ENCODE assay signal across 8 mouse cellular contexts in genomic region chr3:122293954-122294850, GRCm38 (mm10). TPM values are rescaled to one million over a fixed set of nuclear protein-coding genes. Genes with fewer than 3 reads are reported as not detected.
DNase-seq lines count a peak whose midpoint lies in the region; ATAC-seq lines count a peak whose summit lies in the region.

TSS of gene Bcar3 (plus strand) at chr3:122294136.

- peak within 1 kb of the TSS; percentile 87 for H3K4me3 ChIP-seq in intestine, embryonic 15.5 days (replicated peaks)

- H3K36me3 ChIP-seq in intestine, embryonic 15.5 days, result no peaks in the 10 kb centered on the region

- DNase-seq in adrenal gland, adult 2 months, result peak; percentile 92
- peak; percentile 98 for DNase-seq in embryo, embryonic 10.5 days (ENCODE audit: low spot score)
- peak; percentile 75 to 93 for DNase-seq in gastrocnemius, postnatal 4 days (ENCODE audit: low spot score in 2 of 2)
- peak; percentile 95 to 97 for DNase-seq in left cerebral cortex, postnatal 14 days (ENCODE audit: low spot score in 2 of 2)
- DNase-seq in right cerebral cortex, postnatal 25 days, result peak; percentile 90
- DNase-seq in urinary bladder, postnatal 36 days (ENCODE audit: low spot score in 2 of 2), result peak; percentile 79 to 89

- no peaks in the 10 kb centered on the region for H3K27me3 ChIP-seq in intestine, embryonic 15.5 days (replicated peaks)

- ATAC-seq in intestine, embryonic 15.5 days, result peak; percentile 72
- ATAC-seq in megakaryocyte-erythroid progenitor cell, adult 5-6 weeks (replicated peaks; ENCODE audit: low FRiP score, low TSS enrichment, poor library complexity, severe bottlenecking), result peak; percentile 75

- H3K4me1 ChIP-seq in intestine, embryonic 15.5 days (replicated peaks), result peaks cover 9% of the 10 kb centered on the region

- H3K9me3 ChIP-seq in intestine, embryonic 15.5 days, result no peaks in the 10 kb centered on the region

- intact Hi-C loops in left cerebral cortex, postnatal 14 days (cut with DNase I), result loop anchor here (5.0 kb wide), 2 partner anchors 323 to 343 kb away; partner anchors contain the start of gene Fnbp1l

- 5% methylated on average over 36 of the region's 37 CpGs for WGBS in intestine, embryonic 15.5 days

- peak within 1 kb of the TSS; percentile 82 for H3K4me2 ChIP-seq in intestine, embryonic 15.5 days (replicated peaks)

- peak within 1 kb of the TSS; percentile 80 for H3K9ac ChIP-seq in intestine, embryonic 15.5 days

- H3K27ac ChIP-seq in intestine, embryonic 15.5 days, result peak within 1 kb of the TSS; percentile 94

RNA-seq across cellular contexts. Expression of gene Bcar3, which starts in this region (rescaled TPM):
- total RNA-seq in adrenal gland, adult 2 months (2021), result 10 to 100 TPM; 51.6 to 63.5 TPM
- 108 and 128 TPM in 2 replicates for polyA plus RNA-seq in adrenal gland, adult 2 months (2012; rRNA removed)
- 10 to 100 TPM; 23.9 to 29.4 TPM for total RNA-seq in gastrocnemius, postnatal 4 days (2021)
- 21.5 and 23.4 TPM in 2 replicates for polyA plus RNA-seq in intestine, embryonic 15.5 days (2015; fragmentation: Nextera tagmentation; extraction: Ambion mirVana)
- total RNA-seq in left cerebral cortex, postnatal 14 days (2021), result 10 to 100 TPM; 15.1 to 16.2 TPM
- total RNA-seq in megakaryocyte-erythroid progenitor cell, adult 5-6 weeks (2014; fragmentation: Nextera tagmentation), result 0.84 TPM in 1 of 2 replicates, not detected in the other
- total RNA-seq in megakaryocyte-erythroid progenitor cell, adult 5-6 weeks (2017), result not detected in 2 replicates

Comparison
In these comparisons a context has a peak if more than half of its experiments do, and no peak if none do; other contexts are left out.
1. Peak in every context shown above with its lines: DNase-seq, ATAC-seq, H3K4me3 ChIP-seq and H3K27ac ChIP-seq.
2. RNA of gene Bcar3 (total RNA-seq): 51.6 to 63.5 TPM in adrenal gland, adult 2 months, 23.9 to 29.4 TPM in gastrocnemius, postnatal 4 days and 15.1 to 16.2 TPM in left cerebral cortex, postnatal 14 days; 0.84 TPM in megakaryocyte-erythroid progenitor cell, adult 5-6 weeks; every median in the first group is over 4 times any median in the second.
3. Peak in ATAC-seq in megakaryocyte-erythroid progenitor cell, adult 5-6 weeks; RNA of the gene not detected or under 1 TPM.